Mouse (Mus musculus) kidney, embryonic 16.5 days (tissue): ENCODE measurements around the gene Tspan18. TPM values are rescaled to one million over a fixed set of nuclear protein-coding genes. Genes with fewer than 3 reads are reported as not detected.
A peak's percentile ranks its signal among the peaks of the same experiment; 100 is the strongest.

ENCODE experiments used
- ATAC-seq: fragments of 200-750 bp; cut with Nextera tagmentation; 2 replicates; pipeline ENCODE4 v1.8.0; 2017; ENCODE audit warnings: moderate TSS enrichment; ENCODE audit not compliant: low FRiP score, low TSS enrichment
- H3K27ac ChIP-seq: fragments of 300-500 bp; sonication (generic); 2 replicates; pipeline ENCODE4 v1.5.1; 2014; ENCODE audit warnings: low read length
- H3K27me3 ChIP-seq: fragments of 300-500 bp; sonication (generic); 2 replicates; pipeline ENCODE4 v1.6.1; 2014; ENCODE audit warnings: low read length, control low read depth, mixed read lengths; ENCODE audit not compliant: insufficient read depth
- H3K36me3 ChIP-seq: fragments of 300-500 bp; sonication (generic); 2 replicates; pipeline ENCODE4 v1.6.1; 2014; ENCODE audit warnings: low read length, control low read depth, mixed read lengths; ENCODE audit not compliant: insufficient read depth
- H3K4me1 ChIP-seq: fragments of 300-500 bp; sonication (generic); 2 replicates; pipeline ENCODE4 v1.6.1; 2014; ENCODE audit warnings: low read length, control low read depth, mixed read lengths; ENCODE audit not compliant: insufficient read depth
- H3K4me2 ChIP-seq: fragments of 300-500 bp; sonication (generic); replicated peaks from 2 replicates; pipeline ENCODE4 v1.6.1; 2014; ENCODE audit warnings: low read depth, low read length
- H3K4me3 ChIP-seq: fragments of 300-500 bp; sonication (generic); 2 replicates; pipeline ENCODE4 v1.5.1; 2014; ENCODE audit warnings: mild to moderate bottlenecking, low read length
- H3K9ac ChIP-seq: fragments of 300-500 bp; sonication (generic); replicated peaks from 2 replicates; pipeline ENCODE4 v1.6.1; 2014; ENCODE audit warnings: low read length
- H3K9me3 ChIP-seq: fragments of 300-500 bp; sonication (generic); 2 replicates; pipeline ENCODE4 v1.6.1; 2016; ENCODE audit warnings: low read length, control low read depth
- whole genome bisulfite sequencing: fragments of 180-500 bp; shearing (Covaris S2); extraction: QIAGEN DNeasy Blood & Tissue Kit; methylation state at CpG from one replicate; pipeline ENCODE4 v1.1.7; 2014; 5-methylcytosine and 5-hydroxymethylcytosine counted together
- polyA plus RNA-seq: library from polyadenylated mRNA; unstranded; fragments of >200 nt; fragmentation: Nextera tagmentation; extraction: Ambion mirVana; gene quantifications from 2 replicates; pipeline ENCODE4 v1.2.1, GENCODE M21; 2015

The Tspan18 gene
- polyA plus RNA-seq, 1 experiment from 2014 or later = 35.0 TPM

DNA sequence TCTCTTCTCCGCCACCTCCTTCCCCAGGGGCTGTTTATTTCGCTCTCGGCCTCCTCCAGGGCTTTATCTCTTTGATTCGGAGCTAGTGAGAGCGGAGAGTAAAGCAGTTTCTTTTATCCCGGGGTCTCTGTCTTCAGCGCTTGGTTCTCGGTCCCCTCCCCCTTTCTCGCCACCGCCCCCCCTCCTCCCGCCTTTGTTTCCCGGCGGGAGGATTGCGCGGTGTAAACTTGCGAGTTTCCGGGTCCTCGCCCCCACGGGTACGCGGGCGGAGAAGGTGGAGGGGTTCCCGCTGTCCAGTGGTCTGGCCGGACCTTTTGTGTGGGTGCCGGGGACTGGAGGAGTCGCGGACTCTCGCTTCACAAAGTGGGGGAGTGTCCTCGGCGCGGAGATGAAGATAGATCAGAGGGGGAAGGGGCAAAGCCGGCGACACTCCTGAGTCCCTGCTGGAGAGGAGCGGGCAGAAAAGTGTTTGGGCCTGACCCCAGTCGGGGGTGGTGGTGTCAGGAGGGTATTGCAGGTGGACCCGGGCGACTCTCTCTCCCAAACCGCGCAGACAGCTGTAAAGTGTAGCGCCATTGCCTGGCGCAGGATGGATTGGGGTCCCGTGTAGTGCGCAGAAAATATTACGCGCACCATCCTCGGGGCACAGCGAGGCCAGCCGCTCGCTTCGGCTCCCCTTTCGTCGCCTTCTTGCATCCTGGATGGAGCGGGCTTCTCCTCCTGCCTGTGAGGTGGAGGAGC is 146.1 kb downstream of the Tspan18 start:
- under 1% methylated on average over 53 of the region's 53 CpGs for WGBS
- Histone ChIP-seq H3K9me3 (no peaks in the 10 kb centered on the region), H3K36me3 (no peaks in the 10 kb centered on the region), H3K9ac (peak overlapping the region; percentile 81), H3K27ac (peak overlapping the region; percentile 69; the same call in 1 of the 2 replicates), H3K4me2 (peak overlapping the region; percentile 99), H3K4me3 (peak overlapping the region; percentile 67), H3K4me1 (peaks cover 50% of the 10 kb centered on the region), H3K27me3 (peaks cover 7% of the 10 kb centered on the region; the same call in 1 of the 2 replicates)
- ATAC-seq = 0 out of 2 replicates have a peak, but pooled peaks have one; percentile 0

DNA sequence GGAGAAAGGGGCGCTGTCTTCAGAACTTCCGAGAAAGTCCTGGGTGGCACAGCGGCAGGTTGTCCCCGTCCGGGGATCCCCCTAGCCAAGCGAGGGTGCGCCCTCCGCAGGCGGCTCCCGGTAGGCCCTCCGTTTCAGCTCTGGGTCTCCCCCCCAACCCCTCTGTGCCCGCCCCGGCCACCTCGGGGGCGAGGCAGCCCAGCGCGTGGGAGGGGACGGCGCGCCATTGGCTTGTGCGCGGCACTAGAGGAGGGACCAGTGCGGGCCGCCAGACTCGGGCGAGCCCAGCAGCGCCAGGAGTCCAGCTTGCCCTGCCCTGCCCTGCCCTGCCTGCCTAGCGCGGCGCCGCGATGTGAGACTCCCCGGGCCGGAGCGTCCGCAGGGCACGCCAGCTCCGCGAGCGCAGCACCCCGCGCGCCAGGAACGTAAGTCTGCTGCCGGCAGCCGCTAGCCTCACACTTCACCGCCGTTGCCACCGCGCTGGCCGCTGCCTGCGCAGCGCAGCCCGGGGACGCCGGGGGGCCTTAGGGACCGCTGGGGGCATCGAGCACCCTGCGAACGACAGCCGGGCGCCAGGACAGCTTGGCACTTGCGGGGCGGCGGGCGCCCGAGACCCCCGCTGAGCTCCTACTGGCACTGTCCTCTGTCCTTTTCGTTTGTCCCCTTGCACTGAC is 146.8 kb downstream of the Tspan18 start, which contains the start of gene Trp53i11:
Gene Trp53i11, plus strand, starts transcription at position 226 of the 674 bp plus-strand sequence.
- ATAC-seq = peak; percentile 91
- Histone ChIP-seq H3K9me3 (no peaks in the 10 kb centered on the region), H3K9ac (peak within 1 kb of the TSS; percentile 81), H3K27ac (peak within 1 kb of the TSS; percentile 69), H3K4me2 (peak within 1 kb of the TSS; percentile 99), H3K4me3 (peak within 1 kb of the TSS; percentile 67), H3K36me3 (no peaks in the 10 kb centered on the region), H3K27me3 (peaks cover 7% of the 10 kb centered on the region; the same call in 1 of the 2 replicates), H3K4me1 (peaks cover 46% of the 10 kb centered on the region)
- under 1% methylated on average over 63 of the region's 69 CpGs for WGBS

DNA sequence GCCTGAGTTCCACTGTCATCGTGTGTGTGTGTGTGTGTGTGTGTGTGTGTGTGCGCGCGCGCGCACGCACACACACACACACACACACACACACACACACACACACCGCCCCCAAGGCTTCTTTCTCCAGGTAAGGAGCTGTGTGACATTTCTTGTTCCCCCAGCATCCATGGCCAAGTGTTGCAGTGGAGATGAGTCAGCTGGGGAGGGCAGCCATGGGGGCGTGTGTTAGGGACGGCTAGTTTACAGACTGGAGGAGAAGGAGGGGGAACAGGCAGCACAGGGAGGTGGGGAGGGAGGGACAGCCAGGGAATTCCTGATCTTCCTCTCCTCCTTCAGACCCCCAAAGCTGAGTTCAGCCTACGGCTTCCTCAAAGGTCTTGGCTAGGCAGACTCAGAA is 151.4 kb downstream of the Tspan18 start:
- Histone ChIP-seq H3K27me3 (peaks cover 20% of the 10 kb centered on the region), H3K4me3 (no peak overlapping the region), H3K9ac (no peak overlapping the region), H3K9me3 (no peaks in the 10 kb centered on the region), H3K27ac (no peak overlapping the region), H3K4me1 (peaks cover 24% of the 10 kb centered on the region), H3K36me3 (no peaks in the 10 kb centered on the region), H3K4me2 (no peak overlapping the region)
- WGBS = 79% methylated on average over 11 of the region's 11 CpGs
- ATAC-seq = no peak

DNA sequence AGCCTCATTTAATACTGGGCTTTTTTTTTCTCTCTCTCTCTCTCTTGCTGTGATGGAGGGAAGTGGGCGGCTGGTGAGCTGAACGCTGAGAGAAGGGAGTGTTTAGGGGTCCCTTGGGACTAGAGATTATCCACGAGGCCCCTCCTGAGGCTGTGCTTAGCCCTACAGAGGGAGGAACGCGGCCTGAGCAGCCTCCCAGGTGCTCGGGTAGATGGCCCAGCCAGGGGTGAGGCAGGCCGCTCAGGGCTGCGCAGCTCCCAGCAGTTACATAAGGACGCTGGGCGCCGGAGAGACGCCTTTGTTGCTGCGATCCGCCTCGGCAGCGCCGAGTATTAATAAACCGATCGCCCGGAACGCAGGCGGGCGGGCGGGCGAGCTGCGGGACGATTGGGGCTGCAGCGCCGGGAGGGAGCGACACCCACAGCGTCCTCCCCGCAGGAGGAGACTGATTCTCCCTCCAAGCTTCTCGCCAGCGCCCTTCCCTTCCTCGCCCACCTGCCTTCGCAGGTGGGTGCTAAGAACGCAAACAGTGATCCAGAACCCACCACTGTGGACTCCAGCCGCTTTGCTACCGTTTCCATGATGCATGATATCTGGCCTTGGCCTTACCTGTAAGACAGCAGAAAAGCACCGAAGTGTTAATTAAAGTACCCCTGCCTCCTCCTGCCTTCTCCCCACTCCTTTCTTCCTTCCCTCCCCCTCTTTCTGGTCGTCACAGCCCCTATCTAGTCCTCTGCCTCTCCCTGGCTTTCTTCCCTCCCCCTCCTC is 154.0 kb downstream of the Tspan18 start:
- Histone ChIP-seq H3K4me3 (peak overlapping the region; percentile 30), H3K27ac (no peak overlapping the region), H3K27me3 (peaks cover 12% of the 10 kb centered on the region), H3K4me2 (peak overlapping the region; percentile 55), H3K36me3 (no peaks in the 10 kb centered on the region), H3K4me1 (peaks cover 35% of the 10 kb centered on the region), H3K9me3 (no peaks in the 10 kb centered on the region), H3K9ac (peak overlapping the region; percentile 56)
- 2% methylated on average over 40 of the region's 41 CpGs for WGBS
- peak; percentile 37; the same call in 1 of the 2 replicates for ATAC-seq

DNA sequence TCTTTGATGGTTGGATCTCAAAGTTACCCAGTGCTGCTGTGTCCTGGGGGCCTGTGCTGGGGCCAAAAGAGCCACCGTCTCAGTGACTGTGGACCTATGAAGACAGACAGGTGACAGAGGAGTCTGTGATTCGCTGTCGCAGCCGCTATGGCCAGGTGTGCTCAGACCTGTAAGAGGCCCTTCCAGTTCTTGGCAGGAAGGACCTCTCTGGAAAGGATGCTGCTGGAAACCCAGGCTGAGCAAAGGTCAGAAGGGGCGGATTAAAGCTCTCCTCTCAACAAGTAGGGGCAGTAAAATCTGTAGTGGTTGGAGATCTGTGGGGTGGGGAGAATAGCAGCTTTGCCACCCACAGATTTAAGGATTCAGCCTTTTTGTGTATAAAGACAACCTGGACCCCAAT is 154.7 kb downstream of the Tspan18 start:
- H3K4me2 ChIP-seq = no peak overlapping the region
- no peak for ATAC-seq
- no peak overlapping the region for H3K27ac ChIP-seq
- no peak overlapping the region for H3K9ac ChIP-seq
- WGBS = 51% methylated on average over 5 of the region's 5 CpGs
- H3K4me1 ChIP-seq = peaks cover 38% of the 10 kb centered on the region
- no peak overlapping the region for H3K4me3 ChIP-seq
- H3K36me3 ChIP-seq = no peaks in the 10 kb centered on the region
- H3K9me3 ChIP-seq = no peaks in the 10 kb centered on the region
- peaks cover 12% of the 10 kb centered on the region for H3K27me3 ChIP-seq

DNA sequence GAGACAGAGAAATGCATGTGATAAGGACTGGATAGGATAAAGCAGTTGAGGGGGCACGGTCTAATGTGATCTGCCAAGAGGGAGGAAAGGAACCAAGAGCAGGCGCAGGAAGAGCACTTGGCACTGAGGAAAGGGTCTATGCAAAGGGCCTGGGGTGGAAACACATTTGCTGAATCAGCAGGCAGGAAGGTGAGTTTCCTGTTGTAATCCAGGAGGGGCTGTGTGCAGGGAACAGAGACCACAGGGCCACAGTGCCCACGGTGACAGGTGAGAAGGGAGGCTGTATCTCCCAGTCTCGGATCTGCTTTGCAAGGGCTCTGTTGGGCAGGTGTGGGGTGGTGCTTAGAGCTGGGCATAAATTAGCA is 156.0 kb downstream of the Tspan18 start:
- no peak overlapping the region for H3K9ac ChIP-seq
- no peak overlapping the region for H3K4me3 ChIP-seq
- H3K27me3 ChIP-seq = peaks cover 12% of the 10 kb centered on the region
- H3K9me3 ChIP-seq = no peaks in the 10 kb centered on the region
- no peak overlapping the region for H3K27ac ChIP-seq
- no peaks in the 10 kb centered on the region for H3K36me3 ChIP-seq
- no peak for ATAC-seq
- peaks cover 36% of the 10 kb centered on the region for H3K4me1 ChIP-seq
- no peak overlapping the region for H3K4me2 ChIP-seq
- WGBS = 72% methylated on average over 4 of the region's 4 CpGs

GRCm38 (mm10) chr2:93177668-93178312 is 156.5 kb downstream of the Tspan18 start:
- Histone ChIP-seq H3K4me3 (no peak overlapping the region), H3K36me3 (no peaks in the 10 kb centered on the region), H3K4me1 (peaks cover 33% of the 10 kb centered on the region), H3K27ac (no peak overlapping the region), H3K27me3 (peaks cover 12% of the 10 kb centered on the region), H3K4me2 (no peak overlapping the region), H3K9ac (no peak overlapping the region), H3K9me3 (no peaks in the 10 kb centered on the region)
- no peak for ATAC-seq
- 69% methylated on average over 20 of the region's 20 CpGs for WGBS

DNA sequence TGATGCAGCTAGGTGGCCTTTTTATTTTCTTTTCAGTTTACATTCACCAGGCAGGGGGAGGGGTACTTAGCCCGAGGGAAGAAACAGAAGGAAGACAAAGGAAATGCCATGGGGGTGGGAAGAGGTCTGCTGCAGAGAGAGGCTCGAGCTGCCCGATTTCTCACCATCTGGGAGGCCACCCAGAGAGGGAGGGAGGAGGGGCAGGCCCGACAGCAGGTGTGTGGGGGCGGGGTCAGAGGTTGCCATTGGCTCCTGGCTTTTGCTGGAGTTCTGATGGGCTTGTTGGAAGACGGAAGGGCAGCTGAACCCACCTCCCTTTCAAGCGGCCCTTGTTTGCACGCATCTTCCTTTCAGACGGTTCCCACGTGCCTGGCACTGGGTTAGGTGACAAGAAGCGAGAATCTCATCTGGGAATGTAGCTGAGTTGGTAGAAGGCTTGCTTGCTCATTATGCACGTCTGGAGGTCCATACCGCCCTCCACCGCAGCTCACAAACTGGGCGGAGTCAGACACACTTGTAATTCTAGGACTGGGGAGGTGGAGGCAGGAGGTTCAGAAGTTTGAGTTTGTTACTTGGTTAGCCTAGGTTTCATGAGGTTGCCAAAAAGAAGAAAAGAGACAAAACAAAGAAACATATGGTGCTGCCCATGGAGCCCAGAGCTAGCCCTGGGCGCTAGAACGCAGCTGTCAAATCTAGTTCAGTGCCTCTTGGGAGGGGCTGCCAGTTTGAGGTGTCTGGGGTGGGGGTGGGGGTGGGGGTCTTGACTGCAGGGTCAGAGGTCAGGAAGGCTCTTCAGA is 157.2 kb downstream of the Tspan18 start:
- Histone ChIP-seq H3K9me3 (no peaks in the 10 kb centered on the region), H3K9ac (0 out of 2 replicates have a peak overlapping the region, but pooled peaks have one; percentile 1), H3K4me3 (peak overlapping the region; percentile 28), H3K36me3 (no peaks in the 10 kb centered on the region), H3K4me1 (peaks cover 33% of the 10 kb centered on the region), H3K27ac (peak overlapping the region; percentile 9; the same call in 1 of the 2 replicates), H3K27me3 (peaks cover 12% of the 10 kb centered on the region), H3K4me2 (peak overlapping the region; percentile 43)
- WGBS = 7% methylated on average over 17 of the region's 17 CpGs
- peak; percentile 47; the same call in 1 of the 2 replicates for ATAC-seq
